Mouse (Mus musculus) G1E (cell line): ENCODE results near the gene Hsp90ab1.

Experiments
- CTCF ChIP-seq: IDR thresholded peaks from 2 replicates; pipeline ENCODE4 v1.5.1; 2012; ENCODE audit warnings: low read depth, low read length, inconsistent platforms, mixed read lengths
- GATA1 ChIP-seq: IDR thresholded peaks from 2 replicates; pipeline ENCODE4 v1.6.1; 2012; ENCODE audit warnings: borderline replicate concordance, low read length, inconsistent platforms, mixed read lengths
- GATA2 ChIP-seq: IDR thresholded peaks from 2 replicates; pipeline ENCODE4 v1.6.1; 2012; ENCODE audit warnings: low read depth, low read length, inconsistent platforms, borderline replicate concordance
- POLR2AphosphoS5 ChIP-seq: IDR thresholded peaks from 2 replicates; pipeline ENCODE4 v1.6.1; 2012; ENCODE audit warnings: low read depth, low read length, inconsistent platforms; ENCODE audit not compliant: insufficient replicate concordance
- TAL1 ChIP-seq: conservative IDR thresholded peaks from 2 replicates; pipeline ENCODE4 v1.6.1; 2012; ENCODE audit warnings: low read depth, low read length, inconsistent platforms, mixed read lengths

- no peak for TF ChIP-seq CTCF
- TF ChIP-seq POLR2AphosphoS5, result no peak
- no peak for TF ChIP-seq TAL1
- no peak for TF ChIP-seq GATA1
- TF ChIP-seq GATA2, result no peak
Measured at GRCm38 (mm10) chr17:45551249-45551796, 21.7 kb downstream of the Hsp90ab1 start.
